Mouse (Mus musculus) MEL (cell line): ENCODE measurements around the gene Optn.

ENCODE experiments used
- BHLHE40 ChIP-seq: IDR thresholded peaks from 2 replicates; pipeline ENCODE4 v1.6.1; 2012; ENCODE audit warnings: low read depth, mild to moderate bottlenecking, inconsistent platforms, low read length, improper control_type of control experiment, borderline replicate concordance
- CTCF ChIP-seq, 3 experiments: IDR thresholded peaks in 2 of 3; conservative IDR thresholded peaks in 1 of 3; 2 replicates each; pipeline ENCODE4 v1.5.1; 2011 to 2012; ENCODE audit warnings: low read length in 3 of 3, low read depth in 2 of 3, mild to moderate bottlenecking in 2 of 3, improper control_type of control experiment in 1 of 3, inconsistent platforms in 1 of 3, mixed read lengths in 1 of 3, moderate library complexity in 1 of 3; ENCODE audit not compliant: control insufficient read depth in 1 of 3, insufficient read depth in 1 of 3, poor library complexity in 1 of 3, severe bottlenecking in 1 of 3
- EP300 ChIP-seq, 2 experiments: IDR thresholded peaks; 2 replicates each; pipeline ENCODE4 v1.6.1; 2011; ENCODE audit warnings: improper control_type of control experiment in 2 of 2, low read length in 2 of 2, low read depth in 1 of 2, mild to moderate bottlenecking in 1 of 2
- GABPA ChIP-seq: IDR thresholded peaks from 2 replicates; pipeline ENCODE4 v1.6.1; 2012; ENCODE audit warnings: low read depth, mild to moderate bottlenecking, inconsistent platforms, low read length, improper control_type of control experiment, moderate library complexity
- JUND ChIP-seq: IDR thresholded peaks from 2 replicates; pipeline ENCODE4 v1.6.1; 2011; ENCODE audit warnings: low read depth, mild to moderate bottlenecking, improper control_type of control experiment, low read length
- KAT2A ChIP-seq: conservative IDR thresholded peaks from 2 replicates; pipeline ENCODE4 v1.6.1; 2012; ENCODE audit warnings: low read depth, low read length, improper control_type of control experiment, inconsistent platforms
- MAX ChIP-seq: IDR thresholded peaks from 2 replicates; pipeline ENCODE4 v1.6.1; 2011; ENCODE audit warnings: low read length, improper control_type of control experiment
- MAZ ChIP-seq: IDR thresholded peaks from 2 replicates; pipeline ENCODE4 v1.6.1; 2012; ENCODE audit warnings: low read depth, mild to moderate bottlenecking, inconsistent platforms, low read length, improper control_type of control experiment
- NELFE ChIP-seq: IDR thresholded peaks from 2 replicates; pipeline ENCODE4 v1.6.1; 2011; ENCODE audit warnings: low read depth, low read length, improper control_type of control experiment
- POLR2A ChIP-seq, 2 experiments: IDR thresholded peaks; 2 replicates each; pipeline ENCODE4 v1.6.1; 2011 to 2012; ENCODE audit warnings: low read length in 2 of 2, mild to moderate bottlenecking in 2 of 2, control low read depth in 1 of 2, improper control_type of control experiment in 1 of 2, low read depth in 1 of 2, moderate library complexity in 1 of 2; ENCODE audit not compliant: control insufficient read depth in 1 of 2, insufficient read depth in 1 of 2, poor library complexity in 1 of 2
- RAD21 ChIP-seq: IDR thresholded peaks from 2 replicates; pipeline ENCODE4 v1.6.1; 2011; ENCODE audit warnings: mild to moderate bottlenecking, low read depth, low read length, improper control_type of control experiment
- TCF12 ChIP-seq: IDR thresholded peaks from 2 replicates; pipeline ENCODE4 v1.6.1; 2014; ENCODE audit warnings: low read depth, mild to moderate bottlenecking, inconsistent platforms, low read length, improper control_type of control experiment, moderate library complexity
- ZKSCAN1 ChIP-seq: IDR thresholded peaks from 2 replicates; pipeline ENCODE4 v1.6.1; 2012; ENCODE audit warnings: low read depth, mild to moderate bottlenecking, inconsistent platforms, low read length, improper control_type of control experiment, moderate library complexity
- ZNF384 ChIP-seq: IDR thresholded peaks from 2 replicates; pipeline ENCODE4 v1.6.1; 2012; ENCODE audit warnings: low read depth, mild to moderate bottlenecking, inconsistent platforms, low read length, improper control_type of control experiment

DNA sequence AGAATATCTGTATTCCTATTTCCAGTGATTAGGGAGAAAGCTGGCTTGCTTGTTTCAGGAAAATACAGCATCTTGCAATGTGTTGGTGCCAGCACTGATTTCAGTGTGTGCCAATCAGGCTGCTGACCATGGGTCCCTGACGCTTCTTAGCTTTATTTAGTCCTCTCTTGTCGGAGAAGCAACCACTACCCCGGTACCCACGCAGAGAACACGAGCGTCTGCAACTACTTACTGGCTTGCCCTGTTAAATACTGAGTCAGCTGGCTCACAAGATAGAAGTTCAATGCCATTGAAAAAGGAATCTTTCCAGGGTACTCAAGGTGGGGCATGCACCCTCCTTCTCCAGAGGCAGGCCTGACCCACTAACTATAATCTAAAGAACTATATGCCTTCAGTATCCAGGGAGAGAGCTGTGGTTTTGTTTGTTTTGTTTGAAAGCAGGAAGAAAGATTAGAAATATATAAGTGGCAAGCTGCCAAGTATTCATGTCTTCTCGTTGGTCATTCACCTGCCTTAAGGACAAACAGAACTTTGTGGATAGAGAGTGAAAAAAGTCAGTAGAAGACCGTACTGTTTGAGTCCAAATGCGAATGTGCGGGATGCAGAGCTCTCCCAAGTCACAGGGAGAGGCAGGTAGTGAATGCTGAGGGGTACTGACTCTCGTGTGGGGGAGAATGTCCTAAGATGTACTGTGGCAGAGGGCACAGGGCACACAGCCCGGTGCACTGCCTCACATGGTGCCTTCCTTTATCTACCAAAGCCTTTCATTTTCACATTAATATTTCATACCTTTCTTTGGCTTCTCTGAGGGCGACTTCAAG is 24.3 kb downstream of the Optn start:
- TF ChIP-seq CTCF (IDR thresholded peaks at IDR 0.05 in 2 of 3, conservative IDR thresholded peaks at IDR 0.05 in 1 of 3; ENCODE audit: control insufficient read depth in 1 of 3, insufficient read depth in 1 of 3, low read depth in 2 of 3, low read length in 3 of 3, poor library complexity in 1 of 3, severe bottlenecking in 1 of 3) (no peak), POLR2A (IDR thresholded peaks at IDR 0.05; ENCODE audit: control insufficient read depth in 1 of 2, insufficient read depth in 1 of 2, low read depth in 1 of 2, low read length in 2 of 2, poor library complexity in 1 of 2) (no peak), MAX (no peak), ZKSCAN1 (no peak), GABPA (no peak), MAZ (no peak), ZNF384 (no peak), JUND (no peak), TCF12 (0 out of 2 replicates have a peak, but pooled peaks have one; percentile 21), KAT2A (no peak), EP300 (IDR thresholded peaks at IDR 0.05; ENCODE audit: low read depth in 1 of 2, low read length in 2 of 2) (peak in 1 of 2 experiments; percentile 44; a peak in 2 of 4 replicates), RAD21 (no peak), NELFE (no peak), BHLHE40 (no peak)
